Mouse (Mus musculus) C2C12 (cell line): ENCODE results near the gene Hoxb5.

Experiments
- CEBPB ChIP-seq: IDR thresholded peaks from one replicate; pipeline ENCODE4 v1.6.1; 2011; ENCODE audit warnings: low read depth, mild to moderate bottlenecking, control low read depth, moderate library complexity
- CTCF ChIP-seq: IDR thresholded peaks from one replicate; pipeline ENCODE4 v1.5.1; 2011; ENCODE audit not compliant: control insufficient read depth, insufficient read depth, insufficient read length

DNA sequence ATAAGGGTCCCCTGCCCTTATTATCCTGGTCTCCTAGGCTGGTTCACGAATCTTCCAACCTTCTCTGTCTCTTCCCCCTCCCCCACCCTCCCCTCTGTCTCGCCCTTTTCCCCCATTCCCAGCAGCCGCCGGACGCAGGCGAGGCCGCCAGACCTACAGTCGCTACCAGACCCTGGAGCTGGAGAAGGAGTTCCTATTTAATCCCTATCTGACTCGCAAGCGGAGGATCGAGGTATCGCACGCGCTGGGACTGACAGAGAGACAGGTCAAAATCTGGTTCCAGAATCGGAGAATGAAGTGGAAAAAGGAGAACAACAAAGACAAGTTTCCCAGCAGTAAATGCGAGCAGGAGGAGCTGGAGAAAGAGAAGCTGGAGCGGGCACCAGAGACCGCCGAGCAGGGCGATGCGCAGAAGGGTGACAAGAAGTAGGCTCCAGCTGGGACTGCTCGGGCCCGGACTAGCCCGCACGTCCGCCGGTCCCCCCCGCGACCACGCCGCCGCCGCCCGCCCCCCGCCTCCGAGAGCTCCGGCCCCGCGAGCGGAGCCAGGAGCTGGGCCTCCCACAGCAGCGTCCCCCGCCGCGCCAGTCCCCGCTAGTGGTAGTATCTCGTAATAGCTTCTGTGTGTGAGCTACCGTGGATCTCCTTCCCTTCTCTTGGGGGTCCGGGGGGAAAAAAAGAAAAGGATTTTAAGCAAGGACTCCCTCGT lies 18.9 kb upstream of the Hoxb5 start:
- no peak for TF ChIP-seq CTCF
- no peak for TF ChIP-seq CEBPB
